Comparison of ENCODE assay signal across 12 mouse cellular contexts in genomic region chr13:107362806-107363687, GRCm38 (mm10).
DNase-seq lines count a peak whose midpoint lies in the region; ATAC-seq lines count a peak whose summit lies in the region.
"Had no signal": no experiment of that assay in that cellular context is flagged by ENCODE, and none has a peak within 500 bp of the region (broad histone marks: within the 10 kb centered on the region; RNA-seq: fewer than 3 reads in every experiment).

No protein-coding gene starts in this region.

- ATAC-seq in monocyte, adult 5-6 weeks (replicated peaks; ENCODE audit: insufficient number of reproducible peaks, low FRiP score, low TSS enrichment, poor library complexity, severe bottlenecking): no peak
- ATAC-seq: Patski had no signal

- intact Hi-C loops in heart, postnatal 25 days (cut with DNase I): loop anchor here (10.0 kb wide), 1 partner anchor 82 kb away; no protein-coding TSS in a partner anchor

- DNase-seq in heart, adult 11 months: peak; percentile 90
- DNase-seq in heart, postnatal 25 days (ENCODE audit: low spot score): no peak
- DNase-seq in layer of hippocampus, adult 18-20 months (ENCODE audit: low spot score in 2 of 2): peak; percentile 12 to 46
- DNase-seq in layer of hippocampus, adult 8-10 months (ENCODE audit: low spot score in 2 of 2): no peak
- peak; percentile 7 for DNase-seq in ovary, postnatal 14 days (ENCODE audit: low spot score)
- no peak for DNase-seq in ovary, adult 18-20 months (ENCODE audit: low spot score)
- DNase-seq: cerebellum, adult 9-11 months; gastrocnemius, postnatal 10 days; lung, postnatal 36 days; midbrain, embryonic 14.5 days had no signal

Comparison
In these comparisons a context has a peak if more than half of its experiments do, and no peak if none do; other contexts are left out.
1. DNase-seq: peak in heart, adult 11 months (single experiment), layer of hippocampus, adult 18-20 months (2 of 2) and ovary, postnatal 14 days (single experiment); none in heart, postnatal 25 days (single experiment), layer of hippocampus, adult 8-10 months (0 of 2) and ovary, adult 18-20 months (single experiment).